Mouse (Mus musculus) brain, embryonic 14.5 days (tissue): Measurements from ENCODE around the gene P4ha3.

Source experiments
- CTCF ChIP-seq: fragments of 200-500 bp; IDR thresholded peaks from 2 replicates; pipeline ENCODE4 v1.5.1; 2012; ENCODE audit warnings: inconsistent platforms, mild to moderate bottlenecking, moderate library complexity, borderline replicate concordance; ENCODE audit not compliant: insufficient read depth, insufficient read length; ENCODE audit errors: extremely low read depth
- POLR2A ChIP-seq: fragments of 200-500 bp; IDR thresholded peaks from 2 replicates; pipeline ENCODE4 v1.6.1; 2012; ENCODE audit warnings: mild to moderate bottlenecking, inconsistent platforms, borderline replicate concordance; ENCODE audit not compliant: poor library complexity, insufficient read depth, insufficient read length, severe bottlenecking; ENCODE audit errors: extremely low read depth

DNA sequence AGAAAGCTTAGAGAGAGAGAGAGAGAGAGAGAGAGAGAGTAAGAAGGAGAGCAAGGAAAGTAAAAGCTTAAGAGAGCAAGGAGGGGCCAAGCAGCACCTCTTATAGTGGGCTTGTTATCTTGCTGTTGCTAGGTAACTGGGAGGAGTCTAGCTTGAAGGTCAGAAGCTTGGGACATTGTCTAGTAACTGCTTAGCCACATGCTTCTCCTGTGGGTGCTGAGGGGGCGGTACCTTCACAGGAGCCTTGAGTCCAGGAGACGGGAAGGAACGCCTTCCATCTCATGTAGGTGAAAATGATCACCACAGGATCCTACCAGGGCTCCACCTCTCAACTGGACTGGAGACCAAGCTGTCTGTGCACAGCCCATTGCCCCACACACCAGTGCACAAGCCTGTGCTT lies 16.1 kb downstream of the P4ha3 start:
- no peak for TF ChIP-seq CTCF
- TF ChIP-seq POLR2A, result no peak
